Mouse (Mus musculus) thymus, postnatal 36 days (tissue): Measurements from ENCODE around the gene Fbxo9.

Source experiments
- DNase-seq, 2 experiments: peaks; one replicate each; pipeline ENCODE4 v3.0.0; 2022; ENCODE audit warnings: mixed read lengths in 2 of 2

The Fbxo9 gene

DNA sequence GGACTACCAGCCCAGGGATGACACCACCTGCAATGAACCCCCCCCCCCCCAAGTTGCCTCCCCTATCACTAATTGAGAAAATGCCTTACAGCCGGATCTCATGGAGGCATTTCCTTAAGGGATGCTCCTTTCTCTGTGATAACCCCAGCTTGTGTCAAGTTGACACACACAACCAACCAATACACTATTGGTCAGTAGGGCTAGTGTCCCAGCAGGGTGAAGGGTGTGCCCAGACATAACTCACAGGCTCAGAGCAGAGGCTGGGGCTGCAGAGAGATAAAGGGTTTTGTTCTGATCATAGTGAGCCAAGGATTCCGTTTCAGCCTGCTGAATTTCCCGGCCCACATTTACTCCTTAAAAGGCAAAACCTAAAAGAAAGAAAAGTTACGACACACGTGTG is 38.4 kb downstream of the Fbxo9 start:
- DNase-seq, result no peak

DNA sequence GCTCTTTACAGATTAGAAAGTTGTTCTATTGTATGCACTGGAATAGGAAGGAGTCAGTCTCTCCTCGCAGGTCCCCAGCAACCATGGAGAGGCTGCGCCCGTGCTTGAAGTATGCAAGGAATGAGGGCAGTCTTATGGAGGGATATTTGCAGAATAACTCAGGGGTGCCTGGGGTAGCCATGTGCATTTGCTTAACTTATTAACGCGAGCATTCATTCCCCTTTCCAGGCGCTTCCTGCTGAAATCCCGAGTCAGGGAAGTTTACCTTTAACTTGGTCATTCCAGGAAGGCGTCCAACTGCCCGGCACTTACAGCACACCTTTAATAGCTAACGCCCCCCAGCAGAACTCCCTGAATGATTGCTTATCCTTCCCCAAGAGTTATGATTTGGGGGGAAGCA is 44.7 kb downstream of the Fbxo9 start:
- no peak for DNase-seq

DNA sequence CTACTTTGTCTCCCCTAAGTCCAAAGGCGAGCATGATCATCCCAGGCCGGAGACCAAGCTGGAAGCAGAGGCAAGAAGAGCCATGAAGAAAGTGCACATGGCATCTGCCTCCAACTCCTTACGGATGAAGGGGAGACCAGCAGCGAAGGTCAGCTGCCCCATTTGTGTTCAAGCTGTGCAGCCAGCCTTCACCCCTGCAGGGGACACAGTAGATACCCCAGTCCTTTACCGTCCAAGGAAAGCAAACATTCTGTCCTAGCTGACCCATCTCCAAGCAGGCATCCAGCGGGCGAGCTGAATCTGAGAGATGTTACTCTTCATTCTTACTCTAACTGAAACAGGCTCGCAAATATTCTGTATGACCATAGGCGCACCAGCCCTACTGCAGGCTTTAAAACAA is 46.5 kb downstream of the Fbxo9 start:
- no peak for DNase-seq

DNA sequence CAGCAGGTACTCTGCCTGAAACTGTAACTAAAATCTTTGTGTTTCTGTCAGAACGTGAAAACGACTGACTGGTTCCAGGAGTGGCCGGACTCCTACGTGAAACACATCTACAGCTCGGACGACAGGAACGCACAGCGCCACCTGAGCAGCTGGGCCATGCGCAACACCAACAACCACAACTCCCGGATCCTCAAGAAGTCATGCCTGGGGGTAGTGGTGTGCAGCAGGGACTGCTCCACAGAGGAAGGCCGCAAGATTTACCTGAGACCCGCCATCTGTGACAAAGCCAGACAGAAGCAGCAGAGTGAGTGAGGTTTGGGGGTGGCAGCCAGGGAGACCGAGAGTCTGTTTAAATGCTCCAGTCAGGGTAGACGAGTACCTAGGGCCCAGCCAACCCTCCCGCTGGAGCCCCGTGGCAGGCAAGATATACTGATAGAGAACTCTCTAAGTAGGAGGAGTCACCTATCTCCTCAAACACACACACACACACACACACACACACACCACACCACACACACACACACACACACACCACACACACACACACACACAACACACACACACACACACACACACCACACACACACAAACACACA is 49.2 kb downstream of the Fbxo9 start:
- no peak for DNase-seq

DNA sequence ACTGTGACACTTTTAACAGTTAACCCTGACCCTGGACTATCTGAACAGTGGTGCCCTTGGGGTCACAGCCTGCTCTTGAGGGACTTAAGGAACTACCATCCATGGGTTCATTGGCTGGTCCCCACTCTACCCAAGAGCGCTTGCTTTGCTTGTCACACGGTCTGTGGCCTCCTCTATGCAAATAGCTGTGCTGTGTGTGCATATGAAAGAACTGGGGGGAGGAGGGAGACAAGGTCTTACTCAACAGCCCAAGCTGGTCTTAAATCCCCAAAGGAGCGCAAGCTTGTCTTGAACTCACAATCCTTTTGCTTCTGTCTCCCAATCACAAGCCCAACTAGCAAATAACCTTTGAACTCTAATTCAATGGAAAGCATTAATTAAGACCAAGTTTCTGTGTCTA is 54.6 kb downstream of the Fbxo9 start:
- DNase-seq, result no peak

DNA sequence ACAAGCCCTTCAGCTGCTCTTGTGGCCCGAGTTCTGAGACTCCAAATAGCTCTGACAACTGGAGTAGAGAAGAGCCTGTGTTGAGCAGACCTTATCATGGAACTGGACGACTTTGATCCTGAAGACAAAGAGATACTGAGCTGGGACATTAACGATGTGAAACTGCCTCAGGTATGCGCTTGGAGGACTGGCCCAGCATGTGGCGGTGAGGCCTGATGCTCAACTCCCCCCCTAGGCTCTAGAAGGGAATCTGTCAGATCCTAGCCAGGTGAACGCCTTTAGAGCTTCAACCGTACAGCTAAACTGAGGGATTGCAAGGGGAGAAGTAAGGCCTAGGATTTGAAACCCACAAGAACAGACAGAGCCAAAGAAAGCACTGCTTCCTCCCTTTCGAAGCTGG is 55.0 kb downstream of the Fbxo9 start:
- no peak for DNase-seq

DNA sequence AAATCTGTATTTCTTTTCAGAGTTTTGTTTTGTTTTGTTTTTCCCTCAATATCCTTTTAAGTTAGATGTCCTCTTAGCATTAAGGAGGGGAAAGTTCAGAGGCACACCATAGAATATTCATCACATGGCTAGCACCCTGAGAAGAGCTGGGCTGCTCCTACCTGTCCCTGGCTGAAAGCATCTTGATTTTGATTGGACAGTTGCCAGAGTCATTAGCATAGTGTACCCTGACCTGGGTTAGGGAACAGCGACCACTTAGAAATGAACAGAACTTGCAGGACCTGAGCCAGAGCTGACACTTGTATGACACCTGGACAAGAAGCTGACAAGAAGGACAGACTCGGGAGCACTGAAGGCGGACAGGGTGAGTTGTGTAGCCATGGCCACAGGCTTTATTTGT is 57.2 kb downstream of the Fbxo9 start, which contains the start of gene Gcm1:
TSS of gene Gcm1 (plus strand) at position 248 of the 400 bp plus-strand sequence.
- DNase-seq, result no peak

DNA sequence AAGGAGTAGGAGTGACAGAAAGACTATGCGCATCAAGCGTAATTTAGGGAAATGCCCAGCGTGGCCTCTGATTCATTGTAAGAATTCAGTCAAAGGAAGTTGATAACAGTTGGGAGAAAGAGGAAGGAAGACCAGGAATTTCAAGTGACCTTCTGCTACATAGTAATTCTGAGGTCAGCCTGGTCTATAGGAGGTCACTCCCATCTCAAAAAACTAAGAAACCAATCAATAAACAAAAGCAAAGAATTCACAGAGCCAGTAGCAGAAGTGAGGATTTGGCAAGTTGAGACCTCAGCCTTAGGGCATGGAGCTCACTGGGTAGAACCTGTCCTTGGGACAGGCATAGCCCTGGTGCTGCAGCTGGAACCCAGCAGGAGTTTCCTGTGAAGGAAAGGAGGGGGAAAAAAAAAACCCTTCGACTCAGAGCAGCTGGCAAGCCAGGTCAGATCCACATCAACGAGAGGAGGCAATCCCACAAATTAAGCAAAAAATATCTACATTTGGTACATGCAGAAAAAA is 58.4 kb downstream of the Fbxo9 start:
- no peak for DNase-seq

DNA sequence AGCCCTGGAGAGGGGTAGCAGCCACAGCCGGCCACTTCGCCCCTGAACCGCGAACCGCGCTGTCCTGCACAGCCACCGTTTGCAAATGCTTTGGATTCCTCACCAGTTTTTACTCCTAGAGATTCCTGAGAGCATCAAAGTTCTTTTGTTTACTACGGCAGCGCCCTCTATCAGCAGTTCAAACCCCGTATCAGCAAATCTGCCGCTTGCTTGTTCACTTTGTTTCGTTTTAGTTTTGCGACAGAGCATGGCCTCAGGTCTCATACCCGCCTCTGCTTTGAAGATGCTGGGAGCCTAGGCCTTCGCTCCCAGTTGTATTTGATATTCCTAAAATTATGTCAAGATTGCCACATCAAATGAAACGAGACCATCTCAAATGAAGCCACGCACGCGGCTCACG is 62.1 kb downstream of the Fbxo9 start:
- DNase-seq, result peak; percentile 32 to 40

DNA sequence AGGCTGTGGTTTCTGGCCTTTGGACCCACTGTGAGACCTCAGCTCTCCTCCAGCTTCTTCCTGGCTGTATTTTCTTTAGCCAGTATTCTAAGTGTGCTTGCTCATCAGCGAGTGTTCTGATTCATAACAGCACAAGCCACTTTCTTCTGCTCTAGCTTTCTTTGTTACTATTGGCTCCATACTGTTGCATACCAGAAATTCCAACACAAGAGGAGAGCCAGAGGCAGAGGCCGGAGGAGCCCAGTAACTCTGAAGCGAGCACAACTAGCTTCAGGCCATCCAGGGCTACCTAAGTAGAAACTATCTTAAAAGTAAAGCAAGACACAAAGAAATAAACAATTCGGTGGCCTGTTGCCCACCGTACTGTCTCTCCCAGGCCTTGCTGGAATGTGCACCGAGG is 63.7 kb downstream of the Fbxo9 start:
- no peak for DNase-seq

DNA sequence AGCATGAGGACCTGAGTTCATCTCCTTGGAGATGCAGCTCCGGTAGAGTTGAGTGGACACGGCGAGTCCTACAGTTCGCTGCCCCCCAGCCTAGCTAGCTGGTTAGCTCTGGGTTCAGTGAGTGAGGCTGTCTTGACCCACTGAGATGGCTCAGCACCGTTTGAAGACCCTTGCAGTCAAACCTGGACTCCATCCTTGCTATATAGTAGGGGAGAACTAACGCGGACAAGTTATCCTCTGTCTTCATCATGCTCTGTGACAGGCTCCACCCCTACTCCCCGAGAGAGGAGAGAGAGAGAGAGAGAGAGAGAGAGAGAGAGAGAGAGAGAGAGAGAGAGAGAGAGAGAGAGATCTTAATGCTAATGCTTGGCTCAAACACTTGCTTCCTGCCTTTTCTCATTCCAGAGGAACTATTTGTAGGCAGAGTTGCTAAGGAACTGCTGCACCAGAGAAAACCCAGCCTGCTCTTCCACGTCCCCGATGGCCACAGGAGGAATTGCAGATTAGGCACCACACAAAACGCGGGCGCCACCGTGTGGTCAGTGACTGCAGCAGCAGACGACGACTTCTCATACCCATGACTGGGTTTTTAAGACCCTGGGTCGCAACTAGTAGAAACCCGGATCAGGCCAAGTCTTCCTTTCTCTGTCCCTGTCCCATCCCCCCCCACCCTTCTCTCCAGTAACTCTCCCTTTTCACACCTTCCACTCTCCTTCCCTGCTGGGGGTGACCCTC is 69.9 kb downstream of the Fbxo9 start:
- peak; percentile 70 to 76 for DNase-seq

DNA sequence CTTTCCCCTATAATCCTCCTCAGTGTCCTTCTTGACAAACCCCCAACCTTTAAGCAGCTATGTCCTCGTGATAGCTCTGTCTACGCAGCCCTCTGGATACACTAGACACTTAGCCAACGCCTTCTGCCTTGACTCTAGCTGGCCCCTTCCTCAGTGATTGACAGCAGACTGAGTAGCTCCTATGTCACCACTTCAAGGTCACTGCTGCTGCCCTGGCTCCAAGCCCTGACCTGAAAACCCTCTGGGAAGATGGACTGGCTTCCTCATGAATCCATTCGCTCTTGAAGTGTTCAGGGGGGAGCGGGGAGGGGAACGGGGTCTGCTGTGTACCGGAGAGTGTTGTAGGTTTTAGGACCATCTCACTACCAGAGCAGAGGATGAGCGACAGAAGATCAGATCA is 73.0 kb downstream of the Fbxo9 start:
- no peak for DNase-seq

DNA sequence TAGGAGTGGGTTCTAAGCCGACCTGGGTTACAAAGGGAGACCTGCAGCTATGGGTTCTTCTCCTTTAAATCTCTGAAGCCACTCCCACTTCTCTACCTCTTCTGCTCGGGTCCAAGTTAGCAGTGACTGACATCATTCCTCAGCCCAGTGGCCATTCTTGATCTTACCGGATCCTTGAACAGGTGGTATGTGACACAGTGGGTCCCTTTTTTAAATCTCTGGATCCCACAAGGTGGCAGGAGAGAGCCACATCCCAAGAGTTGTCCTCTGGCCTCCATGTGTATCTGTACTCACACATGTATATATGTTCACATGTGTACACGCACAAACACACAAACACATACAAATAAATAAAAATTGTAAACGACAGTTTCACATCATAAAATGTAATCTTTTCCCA is 73.6 kb downstream of the Fbxo9 start:
- no peak for DNase-seq

DNA sequence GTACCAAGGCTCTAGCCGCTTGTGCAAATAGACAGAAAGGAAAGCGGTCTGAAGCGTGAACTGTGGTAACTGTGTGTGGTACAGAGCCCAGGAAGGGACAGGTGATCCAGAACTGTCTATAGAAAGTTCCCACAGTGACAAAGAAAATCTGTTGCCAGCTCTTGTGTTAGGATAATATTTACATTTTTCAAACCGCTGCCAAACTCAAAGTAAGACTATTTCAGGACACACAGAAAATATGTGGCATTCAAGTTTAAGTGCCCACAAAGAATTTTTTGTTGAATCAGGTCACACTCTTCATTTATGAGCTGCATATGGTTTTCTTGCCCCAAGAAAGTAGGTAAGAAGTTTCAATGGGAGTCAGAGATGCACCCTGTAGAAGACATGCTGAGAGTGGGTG is 75.9 kb downstream of the Fbxo9 start:
- DNase-seq, result no peak
